In genomic region chr8:126669154-126669553, GRCm38 (mm10) we compare ENCODE assay signal across 12 mouse cellular contexts.
DNase-seq lines count a peak whose midpoint lies in the region; ATAC-seq and TF ChIP-seq lines count a peak whose summit lies in the region.
"Had no signal": no experiment of that assay in that cellular context is flagged by ENCODE, and none has a peak within 500 bp of the region (broad histone marks: within the 10 kb centered on the region; RNA-seq: fewer than 3 reads in every experiment).

No protein-coding gene starts in this region.

- peak overlapping the region; percentile 99; the same call in 1 of the 2 replicates for H3K27ac ChIP-seq in forebrain, embryonic 13.5 days
- no peak overlapping the region for H3K27ac ChIP-seq in forebrain, postnatal 0 days (ENCODE audit: low read depth, low read length)
- H3K27ac ChIP-seq in kidney, adult 2 months (ENCODE audit: insufficient read depth, low read depth, low read length): no peak overlapping the region
- peak overlapping the region; percentile 100 for H3K27ac ChIP-seq in heart, embryonic 15.5 days
- H3K27ac ChIP-seq in neural tube, embryonic 14.5 days (ENCODE audit: low read depth, low read length): 0 out of 2 replicates have a peak overlapping the region, but pooled peaks have one; percentile 16
- no peak overlapping the region for H3K27ac ChIP-seq in thymus, adult 2 months (ENCODE audit: control insufficient read depth, insufficient read depth, low read length)
- H3K27ac ChIP-seq: liver, embryonic 12.5 days had no signal

- no peak for TF ChIP-seq POLR2A in kidney, adult 2 months (IDR thresholded peaks at IDR 0.05; ENCODE audit: low read depth, low read length)
- TF ChIP-seq POLR2A in thymus, adult 2 months (IDR thresholded peaks at IDR 0.05; ENCODE audit: control insufficient read depth, extremely low read depth, insufficient read depth, low read length, poor library complexity): no peak

- H3K4me2 ChIP-seq in forebrain, embryonic 13.5 days: no peak overlapping the region
- no peak overlapping the region for H3K4me2 ChIP-seq in forebrain, postnatal 0 days (ENCODE audit: low read depth)
- no peak overlapping the region for H3K4me2 ChIP-seq in heart, embryonic 15.5 days
- no peak overlapping the region for H3K4me2 ChIP-seq in neural tube, embryonic 14.5 days (ENCODE audit: low read depth, low read length)
- H3K4me2 ChIP-seq: liver, embryonic 12.5 days had no signal

- ATAC-seq in forebrain, embryonic 13.5 days: no peak
- no peak for ATAC-seq in forebrain, postnatal 0 days
- ATAC-seq in heart, embryonic 15.5 days (replicated peaks; ENCODE audit: insufficient number of reproducible peaks, insufficient read depth, low FRiP score, low read depth): no peak
- no peak for ATAC-seq in neural tube, embryonic 14.5 days (ENCODE audit: low read depth)
- ATAC-seq: liver, embryonic 12.5 days had no signal

- no peak for TF ChIP-seq CTCF in forebrain, postnatal 0 days (IDR thresholded peaks at IDR 0.05; ENCODE audit: low read depth)
- no peak for TF ChIP-seq CTCF in kidney, adult 2 months (conservative IDR thresholded peaks at IDR 0.05; ENCODE audit: insufficient read depth, insufficient read length, low read depth, low read length)
- TF ChIP-seq CTCF in thymus, adult 2 months (IDR thresholded peaks at IDR 0.05; ENCODE audit: borderline replicate concordance, control insufficient read depth, extremely low read depth, insufficient read depth, low read length, poor library complexity): no peak

- no peaks in the 10 kb centered on the region for H3K36me3 ChIP-seq in forebrain, embryonic 13.5 days (ENCODE audit: poor library complexity, severe bottlenecking)
- H3K36me3 ChIP-seq in forebrain, postnatal 0 days (ENCODE audit: insufficient read depth): no peaks in the 10 kb centered on the region
- H3K36me3 ChIP-seq in kidney, adult 2 months (ENCODE audit: control insufficient read depth, insufficient read depth, low read length): no peaks in the 10 kb centered on the region
- H3K36me3 ChIP-seq in heart, embryonic 15.5 days: no peaks in the 10 kb centered on the region
- H3K36me3 ChIP-seq in neural tube, embryonic 14.5 days (ENCODE audit: control insufficient read depth, insufficient read depth, low read length): no peaks in the 10 kb centered on the region
- H3K36me3 ChIP-seq in thymus, adult 2 months (ENCODE audit: control insufficient read depth, insufficient read depth, low read length): no peaks in the 10 kb centered on the region
- H3K36me3 ChIP-seq: liver, embryonic 12.5 days had no signal

- H3K9ac ChIP-seq in forebrain, embryonic 13.5 days: no peak overlapping the region
- H3K9ac ChIP-seq in forebrain, postnatal 0 days: no peak overlapping the region; the same call in 1 of the 2 replicates
- H3K9ac ChIP-seq in heart, embryonic 15.5 days: no peak overlapping the region
- H3K9ac ChIP-seq in neural tube, embryonic 14.5 days (replicated peaks; ENCODE audit: low read depth, low read length): no peak overlapping the region
- H3K9ac ChIP-seq: liver, embryonic 12.5 days had no signal

- 80% methylated on average over 6 of the region's 6 CpGs for WGBS in forebrain, embryonic 13.5 days
- 79% methylated on average over 6 of the region's 6 CpGs for WGBS in forebrain, postnatal 0 days
- WGBS in kidney, adult 2 months: 61% methylated on average over 6 of the region's 6 CpGs
- 61% methylated on average over 6 of the region's 6 CpGs for WGBS in heart, embryonic 15.5 days
- 64% methylated on average over 6 of the region's 6 CpGs for WGBS in neural tube, embryonic 14.5 days
- WGBS in thymus, adult 2 months: 95% methylated on average over 6 of the region's 6 CpGs

- H3K4me1 ChIP-seq in forebrain, embryonic 13.5 days: peaks cover 56% of the 10 kb centered on the region
- peaks cover 41% of the 10 kb centered on the region for H3K4me1 ChIP-seq in forebrain, postnatal 0 days (ENCODE audit: insufficient read depth)
- peaks cover 32% of the 10 kb centered on the region for H3K4me1 ChIP-seq in kidney, adult 2 months (ENCODE audit: control insufficient read depth, insufficient read depth, low read length)
- peaks cover 52% of the 10 kb centered on the region for H3K4me1 ChIP-seq in heart, embryonic 15.5 days (replicated peaks)
- H3K4me1 ChIP-seq in neural tube, embryonic 14.5 days (ENCODE audit: control insufficient read depth, insufficient read depth, low read length): peaks cover 37% of the 10 kb centered on the region
- H3K4me1 ChIP-seq in thymus, adult 2 months (replicated peaks; ENCODE audit: control insufficient read depth, insufficient read depth, low read length): peaks cover 49% of the 10 kb centered on the region

- no peaks in the 10 kb centered on the region for H3K9me3 ChIP-seq in forebrain, embryonic 13.5 days (replicated peaks)
- H3K9me3 ChIP-seq in forebrain, postnatal 0 days (ENCODE audit: low read length): no peaks in the 10 kb centered on the region
- no peaks in the 10 kb centered on the region for H3K9me3 ChIP-seq in heart, embryonic 15.5 days (replicated peaks)
- no peaks in the 10 kb centered on the region for H3K9me3 ChIP-seq in neural tube, embryonic 14.5 days (ENCODE audit: control insufficient read depth, low read length)
- H3K9me3 ChIP-seq: liver, embryonic 12.5 days; megakaryocyte, embryonic 14.5 days had no signal

- H3K4me3 ChIP-seq in forebrain, embryonic 13.5 days: no peak overlapping the region
- H3K4me3 ChIP-seq in forebrain, postnatal 0 days (ENCODE audit: low read depth, low read length): no peak overlapping the region
- no peak overlapping the region for H3K4me3 ChIP-seq in kidney, adult 2 months (ENCODE audit: insufficient read depth, low read depth, low read length)
- H3K4me3 ChIP-seq in heart, embryonic 15.5 days: no peak overlapping the region
- H3K4me3 ChIP-seq in neural tube, embryonic 14.5 days (ENCODE audit: low read depth, low read length): no peak overlapping the region
- H3K4me3 ChIP-seq in thymus, adult 2 months (ENCODE audit: control insufficient read depth, insufficient read depth, low read length): no peak overlapping the region
- H3K4me3 ChIP-seq: erythroblast, embryonic 14.5 days; liver, embryonic 12.5 days; megakaryocyte, embryonic 14.5 days had no signal

- no peaks in the 10 kb centered on the region for H3K27me3 ChIP-seq in forebrain, embryonic 13.5 days
- H3K27me3 ChIP-seq in forebrain, postnatal 0 days (ENCODE audit: insufficient read depth, low read length): no peaks in the 10 kb centered on the region
- H3K27me3 ChIP-seq in kidney, adult 2 months (replicated peaks; ENCODE audit: control insufficient read depth, insufficient read depth, low read length): no peaks in the 10 kb centered on the region
- no peaks in the 10 kb centered on the region for H3K27me3 ChIP-seq in heart, embryonic 15.5 days
- no peaks in the 10 kb centered on the region for H3K27me3 ChIP-seq in neural tube, embryonic 14.5 days (ENCODE audit: control insufficient read depth, insufficient read depth, low read length)
- H3K27me3 ChIP-seq in thymus, adult 2 months (ENCODE audit: control insufficient read depth, insufficient read depth, low read length): no peaks in the 10 kb centered on the region
- H3K27me3 ChIP-seq: liver, embryonic 12.5 days; megakaryocyte, embryonic 14.5 days had no signal

- DNase-seq in forebrain, postnatal 0 days: no peak
- DNase-seq in kidney, adult 2 months: peak; percentile 74
- no peak for DNase-seq in kidney, adult 8-10 months
- DNase-seq in thymus, adult 2 months: no peak
- DNase-seq in left cerebral cortex, adult 9 months (ENCODE audit: low spot score in 2 of 2): no peak
- DNase-seq: adrenal gland, adult 8-10 months had no signal

Comparison
In these comparisons a context has a peak if more than half of its experiments do, and no peak if none do; other contexts are left out.
1. H3K27ac ChIP-seq: peak in forebrain, embryonic 13.5 days (single experiment), heart, embryonic 15.5 days (single experiment) and neural tube, embryonic 14.5 days (single experiment); none in forebrain, postnatal 0 days (single experiment), kidney, adult 2 months (single experiment) and thymus, adult 2 months (single experiment).